Mouse (Mus musculus) stomach, postnatal 0 days (tissue): Measurements from ENCODE around the gene Elovl5. TPM values are rescaled to one million over a fixed set of nuclear protein-coding genes. Genes with fewer than 3 reads are reported as not detected.

ENCODE experiments used
- ATAC-seq: fragments of 200-750 bp; cut with Nextera tagmentation; 2 replicates; pipeline ENCODE4 v1.8.0; 2017; ENCODE audit not compliant: low FRiP score, low TSS enrichment
- DNase-seq: peaks from one replicate; pipeline ENCODE4 v3.0.0-alpha.2; 2016; ENCODE audit warnings: low spot score
- H3K27ac ChIP-seq: fragments of 300-500 bp; sonication (generic); replicated peaks from 2 replicates; pipeline ENCODE4 v1.5.1; 2014; ENCODE audit warnings: mild to moderate bottlenecking, control low read depth
- H3K27me3 ChIP-seq: fragments of 300-500 bp; sonication (generic); 2 replicates; pipeline ENCODE4 v1.6.1; 2014; ENCODE audit warnings: low read length; ENCODE audit not compliant: control insufficient read depth, insufficient read depth
- H3K36me3 ChIP-seq: fragments of 300-500 bp; sonication (generic); 2 replicates; pipeline ENCODE4 v1.6.1; 2014; ENCODE audit warnings: low read length, mixed read lengths; ENCODE audit not compliant: control insufficient read depth, insufficient read depth
- H3K4me1 ChIP-seq: fragments of 300-500 bp; sonication (generic); replicated peaks from 2 replicates; pipeline ENCODE4 v1.6.1; 2014; ENCODE audit warnings: antibody characterized with exemption; ENCODE audit not compliant: control insufficient read depth, insufficient read depth
- H3K4me2 ChIP-seq: fragments of 300-500 bp; sonication (generic); replicated peaks from 2 replicates; pipeline ENCODE4 v1.6.1; 2014; ENCODE audit warnings: low read depth, mild to moderate bottlenecking, control low read depth, moderate library complexity
- H3K4me3 ChIP-seq: fragments of 300-500 bp; sonication (generic); 2 replicates; pipeline ENCODE4 v1.5.1; 2014; ENCODE audit warnings: low read depth, low read length, control low read depth
- H3K9ac ChIP-seq: fragments of 300-500 bp; sonication (generic); 2 replicates; pipeline ENCODE4 v1.6.1; 2014; ENCODE audit warnings: mild to moderate bottlenecking, low read length, control low read depth, mixed read lengths
- H3K9me3 ChIP-seq: fragments of 300-500 bp; sonication (generic); 2 replicates; pipeline ENCODE4 v1.6.1; 2016; ENCODE audit warnings: low read length; ENCODE audit not compliant: control insufficient read depth
- CTCF ChIP-seq: IDR thresholded peaks from 2 replicates; pipeline ENCODE4 v1.5.1; 2016; ENCODE audit warnings: antibody characterized with exemption, low read depth, mild to moderate bottlenecking, moderate library complexity
- EP300 ChIP-seq: optimal IDR thresholded peaks from 2 replicates; pipeline ENCODE3; 2016; ENCODE audit warnings: antibody characterized with exemption
- WGBS: fragments of 180-500 bp; shearing (Covaris S2); extraction: QIAGEN DNeasy Blood & Tissue Kit; methylation state at CpG from one replicate; pipeline ENCODE4 v1.1.7; 2014; 5-methylcytosine and 5-hydroxymethylcytosine counted together
- polyA plus RNA-seq: library from polyadenylated mRNA; unstranded; fragments of >200 nt; fragmentation: Nextera tagmentation; extraction: Ambion mirVana; gene quantifications from 2 replicates; pipeline ENCODE4 v1.2.1, GENCODE M21; 2015

Gene Elovl5
- polyA plus RNA-seq, 1 experiment from 2014 or later: 38.0 TPM

DNA sequence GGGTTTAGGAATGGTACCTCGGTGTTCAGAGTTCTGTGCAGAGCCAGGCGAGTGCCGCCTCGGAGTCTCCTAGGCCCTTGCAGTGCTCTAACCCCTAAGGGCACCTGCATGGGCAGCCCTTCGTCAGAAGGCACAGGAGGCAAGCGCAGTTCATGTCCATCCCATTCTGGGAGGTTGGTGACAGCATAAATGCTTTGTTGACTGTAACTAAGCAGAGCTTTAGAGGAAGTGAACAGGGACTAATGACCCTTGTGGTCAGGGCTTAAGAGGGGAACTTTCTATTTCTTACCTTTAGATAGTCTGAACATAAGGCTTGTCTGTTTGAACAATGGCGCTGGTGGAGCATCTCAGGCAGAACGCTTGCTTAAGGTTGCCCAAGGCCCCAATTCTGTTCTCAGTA is 6.6 kb downstream of the Elovl5 start:
- Histone ChIP-seq H3K27ac (no peak overlapping the region), H3K9me3 (no peaks in the 10 kb centered on the region), H3K36me3 (no peaks in the 10 kb centered on the region), H3K4me2 (no peak overlapping the region), H3K9ac (no peak overlapping the region), H3K27me3 (no peaks in the 10 kb centered on the region), H3K4me3 (no peak overlapping the region), H3K4me1 (no peaks in the 10 kb centered on the region)
- no peak for TF ChIP-seq CTCF
- TF ChIP-seq EP300: no peak
- no peak for ATAC-seq
- 84% methylated on average over 8 of the region's 8 CpGs for WGBS
- DNase-seq: no peak

DNA sequence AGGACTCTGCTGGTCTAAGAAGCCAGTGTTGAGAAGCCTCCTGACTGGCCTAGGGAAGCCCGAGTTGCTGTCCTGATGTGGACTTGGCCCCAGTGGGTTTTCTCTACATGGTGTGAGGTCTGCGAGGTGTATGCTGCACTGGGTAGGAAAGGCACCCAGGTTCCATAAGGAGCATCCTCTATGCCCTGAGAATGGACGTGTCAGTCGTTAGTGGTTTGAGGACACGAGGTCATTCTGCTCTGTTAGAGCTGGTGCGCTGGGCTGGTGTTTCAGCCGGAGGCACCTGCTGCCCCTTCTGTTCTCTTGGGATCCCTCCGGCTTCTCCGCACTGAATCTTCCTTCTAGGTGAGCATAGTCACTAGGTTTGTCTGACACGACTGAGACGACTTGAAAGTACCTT is 7.0 kb downstream of the Elovl5 start:
- Histone ChIP-seq H3K9me3 (no peaks in the 10 kb centered on the region), H3K4me2 (no peak overlapping the region), H3K4me1 (no peaks in the 10 kb centered on the region), H3K4me3 (no peak overlapping the region), H3K27ac (no peak overlapping the region), H3K27me3 (no peaks in the 10 kb centered on the region), H3K36me3 (no peaks in the 10 kb centered on the region), H3K9ac (no peak overlapping the region)
- no peak for DNase-seq
- 80% methylated on average over 11 of the region's 11 CpGs for WGBS
- no peak for ATAC-seq
- TF ChIP-seq EP300: no peak
- TF ChIP-seq CTCF: no peak

DNA sequence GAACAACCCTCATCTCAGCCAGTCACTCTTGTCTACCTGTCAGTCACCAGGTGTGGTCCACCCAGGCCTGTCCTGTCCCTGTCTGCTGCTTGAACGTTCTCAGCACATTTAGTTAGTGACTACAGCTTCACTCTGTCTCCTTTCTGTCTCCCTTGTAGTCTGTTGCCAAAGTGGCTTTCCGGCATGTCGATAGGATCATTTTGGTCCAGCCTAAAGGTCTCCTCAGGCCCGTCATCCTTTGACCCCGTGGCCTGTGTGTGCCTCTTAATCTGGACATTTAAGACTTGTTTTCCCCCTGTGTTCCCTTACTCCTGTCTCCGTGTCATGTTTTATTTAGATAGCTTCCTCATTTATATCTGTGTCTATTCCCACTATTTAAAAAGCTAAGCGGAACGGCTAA is 9.0 kb downstream of the Elovl5 start:
- Histone ChIP-seq H3K36me3 (no peaks in the 10 kb centered on the region), H3K9me3 (no peaks in the 10 kb centered on the region), H3K9ac (no peak overlapping the region), H3K4me3 (no peak overlapping the region), H3K4me2 (no peak overlapping the region), H3K27me3 (no peaks in the 10 kb centered on the region), H3K4me1 (no peaks in the 10 kb centered on the region), H3K27ac (no peak overlapping the region)
- TF ChIP-seq EP300 (no peak), CTCF (no peak)
- 84% methylated on average over 8 of the region's 8 CpGs for WGBS
- DNase-seq: no peak
- ATAC-seq: no peak

DNA sequence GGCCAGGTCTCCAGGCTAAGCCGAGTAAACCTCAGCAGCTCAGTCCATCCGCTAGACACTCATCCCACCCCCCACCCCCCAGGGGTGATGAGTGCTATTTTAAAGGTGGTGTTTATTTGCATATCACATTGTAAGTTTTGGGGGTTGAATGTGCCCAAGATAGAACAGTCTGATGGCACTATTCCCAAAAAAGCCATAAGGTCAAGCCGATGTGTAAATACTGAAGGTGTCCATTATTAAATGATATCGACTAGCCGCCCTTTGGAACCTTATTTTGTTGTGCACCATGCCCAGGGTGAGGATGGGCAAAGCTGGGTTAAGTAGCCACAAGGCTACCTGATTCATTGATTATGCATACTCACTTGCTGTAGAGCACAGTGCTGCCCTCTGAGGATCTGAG is 9.7 kb downstream of the Elovl5 start:
- Histone ChIP-seq H3K4me2 (no peak overlapping the region), H3K4me1 (no peaks in the 10 kb centered on the region), H3K27me3 (no peaks in the 10 kb centered on the region), H3K36me3 (no peaks in the 10 kb centered on the region), H3K9ac (no peak overlapping the region), H3K4me3 (no peak overlapping the region), H3K9me3 (no peaks in the 10 kb centered on the region), H3K27ac (no peak overlapping the region)
- ATAC-seq (no peak), DNase-seq (no peak)
- no peak for TF ChIP-seq CTCF
- TF ChIP-seq EP300: no peak
- 80% methylated on average over 5 of the region's 5 CpGs for WGBS

DNA sequence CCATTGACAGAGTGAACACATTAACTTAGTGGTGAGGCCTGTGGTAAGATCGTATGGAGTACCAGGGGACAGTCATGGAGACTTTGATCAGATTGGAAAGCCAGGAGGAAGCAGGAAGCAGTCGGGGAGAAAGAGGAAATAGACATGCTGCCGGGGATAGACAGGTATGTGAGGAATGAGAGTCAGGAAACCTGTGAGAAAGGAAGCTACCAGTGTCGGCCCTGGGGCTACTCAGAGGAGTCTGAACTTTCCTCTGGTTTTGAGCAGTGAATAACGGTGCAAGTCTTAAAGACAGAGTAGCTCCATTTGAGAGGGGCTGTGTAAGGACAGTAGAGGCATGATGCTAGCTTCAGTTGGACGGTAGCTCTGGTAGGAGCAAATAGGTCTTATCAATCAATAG is 10.3 kb downstream of the Elovl5 start:
- Histone ChIP-seq H3K27me3 (no peaks in the 10 kb centered on the region), H3K36me3 (no peaks in the 10 kb centered on the region), H3K27ac (no peak overlapping the region), H3K9ac (no peak overlapping the region), H3K9me3 (no peaks in the 10 kb centered on the region), H3K4me3 (no peak overlapping the region), H3K4me1 (no peaks in the 10 kb centered on the region), H3K4me2 (no peak overlapping the region)
- ATAC-seq (no peak), DNase-seq (no peak)
- no peak for TF ChIP-seq EP300
- TF ChIP-seq CTCF: no peak
- 59% methylated on average over 6 of the region's 6 CpGs for WGBS

DNA sequence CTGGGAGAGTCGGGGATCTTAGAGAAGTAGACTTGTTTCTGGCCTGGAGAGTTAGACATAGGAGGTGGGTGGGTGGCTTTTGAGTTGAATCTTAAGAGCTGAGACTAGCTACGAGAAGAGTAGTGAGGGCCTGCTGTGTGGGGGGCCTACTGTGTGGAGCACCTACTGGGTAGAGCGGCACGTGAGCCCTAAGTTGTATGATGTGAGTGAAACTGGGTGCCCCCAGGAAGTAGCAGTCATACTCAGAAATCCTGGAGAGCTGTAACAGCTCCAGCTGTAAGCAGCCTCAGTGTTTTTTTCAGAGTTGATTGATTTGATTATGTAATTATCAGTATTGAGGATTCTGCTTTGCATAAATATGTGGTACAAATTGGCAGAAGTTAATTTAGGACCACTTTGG is 11.6 kb downstream of the Elovl5 start:
- DNase-seq: no peak
- Histone ChIP-seq H3K4me2 (no peak overlapping the region), H3K4me3 (no peak overlapping the region), H3K4me1 (no peaks in the 10 kb centered on the region), H3K9me3 (no peaks in the 10 kb centered on the region), H3K27me3 (no peaks in the 10 kb centered on the region), H3K36me3 (no peaks in the 10 kb centered on the region), H3K9ac (no peak overlapping the region), H3K27ac (no peak overlapping the region)
- no peak for ATAC-seq
- no peak for TF ChIP-seq EP300
- no peak for TF ChIP-seq CTCF
- 65% methylated on average over 4 of the region's 4 CpGs for WGBS
